Mouse (Mus musculus) stomach, embryonic 16.5 days (tissue): ENCODE measurements around the gene Brpf3. TPM values are rescaled to one million over a fixed set of nuclear protein-coding genes. Genes with fewer than 3 reads are reported as not detected.

Experiments
- ATAC-seq: fragments of 200-750 bp; cut with Nextera tagmentation; 2 replicates; pipeline ENCODE4 v1.8.0; 2017; ENCODE audit warnings: moderate number of reproducible peaks, moderate TSS enrichment; ENCODE audit not compliant: insufficient read depth, low FRiP score
- H3K27ac ChIP-seq: fragments of 300-500 bp; sonication (generic); 2 replicates; pipeline ENCODE4 v1.5.1; 2014; ENCODE audit warnings: low read length
- H3K27me3 ChIP-seq: fragments of 300-500 bp; sonication (generic); 2 replicates; pipeline ENCODE4 v1.6.1; 2014; ENCODE audit warnings: low read length, control low read depth, mixed read lengths; ENCODE audit not compliant: control insufficient read depth, insufficient read depth
- H3K36me3 ChIP-seq: fragments of 300-500 bp; sonication (generic); 2 replicates; pipeline ENCODE4 v1.6.1; 2014; ENCODE audit warnings: low read length; ENCODE audit not compliant: control insufficient read depth, insufficient read depth
- H3K4me1 ChIP-seq: fragments of 300-500 bp; sonication (generic); 2 replicates; pipeline ENCODE4 v1.6.1; 2014; ENCODE audit warnings: low read length, control low read depth, mixed read lengths; ENCODE audit not compliant: control insufficient read depth, insufficient read depth
- H3K4me2 ChIP-seq: fragments of 300-500 bp; sonication (generic); 2 replicates; pipeline ENCODE4 v1.6.1; 2014; ENCODE audit warnings: low read depth, low read length, mixed read lengths
- H3K4me3 ChIP-seq: fragments of 300-500 bp; sonication (generic); replicated peaks from 2 replicates; pipeline ENCODE4 v1.5.1; 2014; ENCODE audit warnings: mild to moderate bottlenecking, low read length
- H3K9ac ChIP-seq: fragments of 300-500 bp; sonication (generic); 2 replicates; pipeline ENCODE4 v1.6.1; 2014; ENCODE audit warnings: low read length
- H3K9me3 ChIP-seq: fragments of 300-500 bp; sonication (generic); replicated peaks from 2 replicates; pipeline ENCODE4 v1.6.1; 2016; ENCODE audit warnings: low read length, control low read depth; ENCODE audit not compliant: control insufficient read depth
- WGBS: fragments of 180-500 bp; shearing (Covaris S2); extraction: QIAGEN DNeasy Blood & Tissue Kit; methylation state at CpG from one replicate; pipeline ENCODE4 v1.1.7; 2014; 5-methylcytosine and 5-hydroxymethylcytosine counted together
- polyA plus RNA-seq: library from polyadenylated mRNA; unstranded; fragments of >200 nt; fragmentation: Nextera tagmentation; extraction: Ambion mirVana; gene quantifications from 2 replicates; pipeline ENCODE4 v1.2.1, GENCODE M21; 2015

Brpf3 gene
- 8.2 and 10.5 TPM in 2 replicates for polyA plus RNA-seq

GRCm38 (mm10) chr17:28800671-28801412 is at the start of gene Brpf3:
Brpf3 (plus strand) TSS chr17:28801090.
- under 1% methylated on average over 73 of the region's 99 CpGs for WGBS
- no peaks in the 10 kb centered on the region for H3K9me3 ChIP-seq
- peaks cover 21% of the 10 kb centered on the region for H3K4me1 ChIP-seq
- no peaks in the 10 kb centered on the region for H3K27me3 ChIP-seq
- H3K4me2 ChIP-seq, result peak within 1 kb of the TSS; percentile 98
- H3K9ac ChIP-seq, result peak within 1 kb of the TSS; percentile 99
- peaks cover under 1% of the 10 kb centered on the region; the same call in 1 of the 2 replicates for H3K36me3 ChIP-seq
- H3K27ac ChIP-seq, result peak within 1 kb of the TSS; percentile 96
- H3K4me3 ChIP-seq, result peak within 1 kb of the TSS; percentile 75
- ATAC-seq, result peak; percentile 78

DNA sequence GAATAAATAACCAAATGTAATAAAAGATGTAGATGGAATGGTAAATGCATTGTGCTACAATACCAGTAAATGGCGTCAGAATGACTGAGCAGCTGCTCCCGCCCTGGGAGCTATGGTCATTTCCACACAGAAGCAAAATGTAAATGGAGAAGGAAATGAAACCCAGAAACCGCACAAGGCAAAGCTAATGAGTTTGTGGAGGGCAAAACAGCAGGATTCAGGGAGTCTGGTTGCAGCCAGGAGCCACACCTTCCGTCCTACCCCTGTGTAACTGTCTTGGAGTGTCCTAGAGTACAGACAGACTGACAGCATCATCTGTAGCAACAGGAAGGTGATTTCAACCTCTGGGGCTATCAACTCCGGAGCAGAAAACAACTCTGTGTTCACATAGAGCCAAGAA is 44.4 kb upstream of the Brpf3 start:
- Histone ChIP-seq H3K9me3 (no peaks in the 10 kb centered on the region), H3K36me3 (no peaks in the 10 kb centered on the region), H3K4me1 (no peaks in the 10 kb centered on the region), H3K4me2 (no peak overlapping the region), H3K27ac (no peak overlapping the region), H3K27me3 (no peaks in the 10 kb centered on the region), H3K9ac (no peak overlapping the region), H3K4me3 (no peak overlapping the region)
- WGBS, result 59% methylated on average over 5 of the region's 5 CpGs
- no peak for ATAC-seq

- no peak overlapping the region for H3K4me3 ChIP-seq
- H3K9me3 ChIP-seq, result no peaks in the 10 kb centered on the region
- no peak overlapping the region for H3K27ac ChIP-seq
- H3K4me2 ChIP-seq, result no peak overlapping the region
- no peaks in the 10 kb centered on the region for H3K4me1 ChIP-seq
- 70% methylated on average over 2 of the region's 2 CpGs for WGBS
- no peak overlapping the region for H3K9ac ChIP-seq
- H3K27me3 ChIP-seq, result no peaks in the 10 kb centered on the region
- ATAC-seq, result no peak
- H3K36me3 ChIP-seq, result no peaks in the 10 kb centered on the region
Measured at GRCm38 (mm10) chr17:28757470-28757869, 43.4 kb upstream of the Brpf3 start.

DNA sequence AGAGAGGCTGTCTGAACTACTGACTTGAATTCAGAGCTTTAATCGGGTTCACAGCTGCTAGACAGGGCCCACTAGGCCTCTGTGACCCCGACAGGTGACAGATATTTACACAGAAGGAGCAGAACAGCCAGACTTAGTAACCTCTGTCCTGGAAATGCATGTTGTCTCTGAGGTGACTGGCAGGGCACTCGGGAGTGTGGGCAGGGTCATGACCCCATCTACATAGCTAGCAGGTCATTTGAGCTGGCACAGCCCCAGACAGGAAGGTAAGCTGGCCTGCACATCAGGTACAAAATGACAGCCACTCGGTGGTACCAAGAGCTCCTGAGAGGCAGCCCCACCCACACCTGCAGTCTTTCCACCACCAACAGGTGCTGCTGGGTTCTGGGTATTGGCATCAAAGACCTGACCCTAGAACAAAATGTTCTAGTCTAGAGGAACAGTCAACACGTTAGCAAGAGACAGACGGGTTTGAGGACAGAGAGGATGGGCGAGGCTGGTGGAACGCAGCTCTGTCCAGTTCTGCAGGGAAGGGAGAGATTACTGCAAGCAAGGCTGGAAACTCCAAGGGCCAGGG is 40.1 kb upstream of the Brpf3 start:
- Histone ChIP-seq H3K4me2 (no peak overlapping the region), H3K27me3 (no peaks in the 10 kb centered on the region), H3K4me3 (no peak overlapping the region), H3K9ac (no peak overlapping the region), H3K4me1 (no peaks in the 10 kb centered on the region), H3K9me3 (no peaks in the 10 kb centered on the region), H3K27ac (no peak overlapping the region), H3K36me3 (no peaks in the 10 kb centered on the region)
- 53% methylated on average over 8 of the region's 8 CpGs for WGBS
- ATAC-seq, result peak; percentile 48; the same call in 1 of the 2 replicates

DNA sequence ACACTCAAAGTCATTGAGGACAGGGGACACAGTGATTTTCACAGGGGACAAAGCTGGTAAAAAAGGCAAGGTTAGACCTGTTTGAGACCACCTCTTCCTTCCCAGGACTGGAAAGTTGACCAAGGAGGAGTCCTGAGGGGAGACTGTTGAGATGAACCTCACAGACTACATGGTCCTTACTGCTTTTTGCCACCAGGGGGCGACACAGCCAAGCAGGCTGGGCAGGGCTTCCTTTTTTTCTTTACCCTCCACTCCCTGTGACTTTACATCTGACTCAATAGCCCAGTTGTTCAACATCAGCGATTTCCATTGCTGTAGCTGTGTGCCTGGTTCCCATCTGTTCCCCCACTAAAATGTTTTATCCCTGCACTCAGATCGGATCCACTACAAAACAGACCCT is 39.0 kb upstream of the Brpf3 start:
- Histone ChIP-seq H3K4me2 (no peak overlapping the region), H3K27me3 (no peaks in the 10 kb centered on the region), H3K9me3 (no peaks in the 10 kb centered on the region), H3K9ac (no peak overlapping the region), H3K4me3 (no peak overlapping the region), H3K4me1 (no peaks in the 10 kb centered on the region), H3K36me3 (no peaks in the 10 kb centered on the region), H3K27ac (no peak overlapping the region)
- peak; percentile 23; the same call in 1 of the 2 replicates for ATAC-seq
- 8% methylated on average over 3 of the region's 3 CpGs for WGBS

GRCm38 (mm10) chr17:28766203-28766602 is 34.7 kb upstream of the Brpf3 start:
- Histone ChIP-seq H3K4me3 (no peak overlapping the region), H3K9me3 (no peaks in the 10 kb centered on the region), H3K27ac (no peak overlapping the region), H3K36me3 (no peaks in the 10 kb centered on the region), H3K9ac (no peak overlapping the region), H3K4me1 (peaks cover 16% of the 10 kb centered on the region), H3K27me3 (peaks cover 5% of the 10 kb centered on the region; the same call in 1 of the 2 replicates), H3K4me2 (no peak overlapping the region)
- 43% methylated on average over 3 of the region's 3 CpGs for WGBS
- no peak for ATAC-seq

- ATAC-seq, result no peak
- no peak overlapping the region for H3K27ac ChIP-seq
- 76% methylated on average over 11 of the region's 11 CpGs for WGBS
- H3K36me3 ChIP-seq, result no peaks in the 10 kb centered on the region
- no peak overlapping the region for H3K4me2 ChIP-seq
- H3K4me1 ChIP-seq, result peaks cover 16% of the 10 kb centered on the region
- H3K9ac ChIP-seq, result no peak overlapping the region
- no peaks in the 10 kb centered on the region for H3K9me3 ChIP-seq
- H3K4me3 ChIP-seq, result no peak overlapping the region
- peaks cover 5% of the 10 kb centered on the region; the same call in 1 of the 2 replicates for H3K27me3 ChIP-seq
Measured at GRCm38 (mm10) chr17:28766781-28767515, 33.9 kb upstream of the Brpf3 start.

DNA sequence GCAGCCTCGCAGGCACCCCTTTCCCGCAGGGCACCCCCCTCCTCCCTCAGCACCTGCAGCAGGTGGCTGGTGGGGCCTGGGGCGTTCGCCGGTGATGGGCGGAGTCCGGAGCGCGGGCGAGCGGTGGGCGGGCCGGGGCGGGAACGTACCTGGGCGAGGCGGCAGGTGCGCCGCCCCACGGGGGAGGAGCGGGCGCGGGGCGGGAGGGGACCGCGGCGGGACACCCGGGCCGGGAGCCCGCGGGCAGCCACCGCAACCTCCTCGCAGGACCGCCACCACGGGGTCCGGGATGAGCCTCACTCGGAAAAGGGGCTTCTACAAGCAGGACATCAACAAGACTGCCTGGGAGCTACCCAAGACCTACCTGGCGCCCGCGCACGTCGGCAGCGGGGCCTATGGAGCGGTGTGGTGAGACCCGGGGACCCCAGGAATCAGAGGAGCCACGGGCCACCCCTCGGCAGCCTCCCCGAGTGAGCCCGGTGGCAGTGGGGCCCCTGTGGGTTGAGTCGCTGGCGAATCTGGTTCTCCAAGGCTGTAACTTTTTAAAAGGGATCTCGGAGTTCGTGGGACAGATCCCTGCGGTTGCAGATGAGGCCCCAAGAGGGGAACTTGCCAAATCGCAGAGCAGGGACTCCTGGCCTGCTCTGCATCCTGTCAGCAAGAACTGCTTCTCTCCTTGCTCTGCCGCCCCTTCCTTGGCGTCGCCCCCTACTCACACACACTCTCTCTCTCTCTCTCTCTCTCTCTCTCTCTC is 31.6 kb upstream of the Brpf3 start, which contains the start of gene Mapk13:
TSS of gene Mapk13 (plus strand) at position 177 of the 754 bp plus-strand sequence.
- Histone ChIP-seq H3K27me3 (peaks cover 5% of the 10 kb centered on the region; the same call in 1 of the 2 replicates), H3K27ac (peak within 1 kb of the TSS; percentile 64), H3K9me3 (no peaks in the 10 kb centered on the region), H3K4me1 (peaks cover 16% of the 10 kb centered on the region), H3K4me2 (peak within 1 kb of the TSS; percentile 90), H3K9ac (peak within 1 kb of the TSS; percentile 85), H3K36me3 (no peaks in the 10 kb centered on the region), H3K4me3 (peak within 1 kb of the TSS; percentile 71)
- 1% methylated on average over 47 of the region's 58 CpGs for whole genome bisulfite sequencing
- ATAC-seq, result peak; percentile 41; the same call in 1 of the 2 replicates
